In genomic region chr13:73675161-73675560, GRCm38 (mm10) we compare ENCODE assay signal across 31 mouse cellular contexts. TPM values are rescaled to one million over a fixed set of nuclear protein-coding genes. Genes with fewer than 3 reads are reported as not detected.
DNase-seq lines count a peak whose midpoint lies in the region; ATAC-seq lines count a peak whose summit lies in the region.
"Had no signal": no experiment of that assay in that cellular context is flagged by ENCODE, and none has a peak within 500 bp of the region (broad histone marks: within the 10 kb centered on the region; RNA-seq: fewer than 3 reads in every experiment).

No protein-coding gene starts in this region.

- no peak overlapping the region for H3K27ac ChIP-seq in kidney, embryonic 16.5 days (ENCODE audit: low read length)
- H3K27ac ChIP-seq: forebrain, embryonic 10.5 days; forebrain, embryonic 13.5 days; heart, adult 2 months; heart, embryonic 10.5 days; heart, embryonic 13.5 days; hindbrain, embryonic 14.5 days had no signal

- H3K9me3 ChIP-seq in kidney, embryonic 16.5 days (ENCODE audit: low read length) = no peaks in the 10 kb centered on the region
- H3K9me3 ChIP-seq: forebrain, embryonic 10.5 days; forebrain, embryonic 13.5 days; heart, embryonic 10.5 days; heart, embryonic 13.5 days had no signal

- peak; percentile 71 for DNase-seq in kidney, adult 11 months
- DNase-seq in kidney, adult 9 months = peak; percentile 84
- DNase-seq in kidney, postnatal 14 days = peak; percentile 64
- DNase-seq in layer of hippocampus, adult 11-12 months (ENCODE audit: low spot score) = no peak
- DNase-seq: adrenal gland, adult 8-10 months; adrenal gland, postnatal 25 days; cerebellum, adult 11-12 months; cerebellum, adult 8-10 months; cerebellum, postnatal 10 days; cerebellum, postnatal 36 days; gastrocnemius, postnatal 10 days; gastrocnemius, postnatal 36 days; heart, adult 2 months; heart, postnatal 14 days; heart, postnatal 4 days had no signal

- H3K4me2 ChIP-seq in kidney, embryonic 16.5 days (replicated peaks; ENCODE audit: low read depth, low read length) = no peak overlapping the region
- H3K4me2 ChIP-seq: forebrain, embryonic 13.5 days; heart, embryonic 13.5 days; hindbrain, embryonic 14.5 days had no signal

- peaks cover 3% of the 10 kb centered on the region; the same call in 1 of the 2 replicates for H3K4me1 ChIP-seq in kidney, embryonic 16.5 days (ENCODE audit: insufficient read depth, low read length)
- H3K4me1 ChIP-seq: forebrain, embryonic 10.5 days; forebrain, embryonic 13.5 days; heart, embryonic 10.5 days; heart, embryonic 13.5 days had no signal

- H3K27me3 ChIP-seq in kidney, embryonic 16.5 days (ENCODE audit: insufficient read depth, low read length) = no peaks in the 10 kb centered on the region

- 88% methylated on average over 7 of the region's 7 CpGs for WGBS in kidney, embryonic 16.5 days

- no peak overlapping the region for H3K4me3 ChIP-seq in kidney, embryonic 16.5 days (ENCODE audit: low read length)
- H3K4me3 ChIP-seq: forebrain, embryonic 10.5 days; forebrain, embryonic 13.5 days; heart, adult 2 months; heart, embryonic 10.5 days; heart, embryonic 13.5 days had no signal

- ATAC-seq in kidney, embryonic 16.5 days (ENCODE audit: low FRiP score, low TSS enrichment) = no peak
- ATAC-seq in megakaryocyte, adult 5-6 weeks (ENCODE audit: poor library complexity, severe bottlenecking) = no peak
- ATAC-seq: activated CD4-positive, CD25-positive, alpha-beta regulatory T cell, adult 4 months; forebrain, embryonic 13.5 days; forebrain, embryonic 16.5 days had no signal

- no peaks in the 10 kb centered on the region for H3K36me3 ChIP-seq in kidney, embryonic 16.5 days (ENCODE audit: insufficient read depth, low read length)
- H3K36me3 ChIP-seq: forebrain, embryonic 10.5 days; heart, embryonic 10.5 days; heart, embryonic 13.5 days had no signal

- H3K9ac ChIP-seq in kidney, embryonic 16.5 days (replicated peaks; ENCODE audit: low read length) = no peak overlapping the region
- H3K9ac ChIP-seq: forebrain, embryonic 13.5 days; heart, embryonic 13.5 days; hindbrain, embryonic 14.5 days had no signal

RNA-seq across cellular contexts. Expression of gene Slc6a18, which starts 2.7 kb away (rescaled TPM):
- 34.6 and 38.4 TPM in 2 replicates for polyA plus RNA-seq in kidney, embryonic 16.5 days (2015; fragmentation: Nextera tagmentation; extraction: Ambion mirVana)
- total RNA-seq in megakaryocyte, adult 5-6 weeks (2015) = not detected in 2 replicates
- not detected in 2 replicates for total RNA-seq in megakaryocyte, adult 5-6 weeks (2017)
- total RNA-seq: adrenal gland, adult 8-10 months; adrenal gland, postnatal 25 days; ES-E14; gastrocnemius, postnatal 36 days; granulocyte monocyte progenitor cell, adult 5-6 weeks; heart, adult 2 months; heart, postnatal 14 days; heart, postnatal 4 days had no signal
- polyA plus RNA-seq: activated CD4-positive, CD25-positive, alpha-beta regulatory T cell, adult 4 months; brain, embryonic 14.5 days; embryonic facial prominence, embryonic 11.5 days; embryonic facial prominence, embryonic 14.5 days; forebrain, embryonic 10.5 days; forebrain, embryonic 13.5 days; forebrain, embryonic 16.5 days; heart, adult 2 months; heart, embryonic 10.5 days; heart, embryonic 13.5 days; heart, embryonic 16.5 days; hindbrain, embryonic 11.5 days; hindbrain, embryonic 14.5 days had no signal

RNA-seq across cellular contexts. Expression of gene Slc6a19, which starts 29.5 kb away (rescaled TPM):
- 2.1 and 2.3 TPM in 2 replicates for polyA plus RNA-seq in kidney, embryonic 16.5 days (2015; fragmentation: Nextera tagmentation; extraction: Ambion mirVana)
- 0.34 TPM in 1 of 2 replicates, not detected in the other for total RNA-seq in megakaryocyte, adult 5-6 weeks (2015)
- total RNA-seq in megakaryocyte, adult 5-6 weeks (2017) = 0.04 TPM in 1 of 2 replicates, not detected in the other
- total RNA-seq: gastrocnemius, postnatal 10 days; gastrocnemius, postnatal 36 days; granulocyte monocyte progenitor cell, adult 5-6 weeks; heart, adult 2 months; heart, postnatal 4 days had no signal
- polyA plus RNA-seq: heart, embryonic 13.5 days; hindbrain, embryonic 11.5 days had no signal

RNA-seq across cellular contexts. Expression of gene Tert, which starts 48.5 kb away (rescaled TPM):
- 6.6 and 8.0 TPM in 2 replicates for polyA plus RNA-seq in kidney, embryonic 16.5 days (2015; fragmentation: Nextera tagmentation; extraction: Ambion mirVana)
- 0.04 TPM in 1 of 2 replicates, not detected in the other for total RNA-seq in megakaryocyte, adult 5-6 weeks (2015)
- total RNA-seq in megakaryocyte, adult 5-6 weeks (2017) = 0.11 TPM in 1 of 2 replicates, not detected in the other

RNA-seq across cellular contexts. Expression of gene Slc12a7, which starts 57.7 kb away (rescaled TPM):
- polyA plus RNA-seq in kidney, embryonic 16.5 days (2015; fragmentation: Nextera tagmentation; extraction: Ambion mirVana) = 27.0 and 28.1 TPM in 2 replicates
- 3.6 and 8.3 TPM in 2 replicates for total RNA-seq in megakaryocyte, adult 5-6 weeks (2015)
- total RNA-seq in megakaryocyte, adult 5-6 weeks (2017) = 2.6 and 4.3 TPM in 2 replicates
